Mouse (Mus musculus): Measurements from ENCODE around the gene Ptprcap. TPM values are rescaled to one million over a fixed set of nuclear protein-coding genes. Genes with fewer than 3 reads are reported as not detected.

Gene Ptprcap
- polyA plus RNA-seq, 1 experiment: 20.0 TPM

DNA sequence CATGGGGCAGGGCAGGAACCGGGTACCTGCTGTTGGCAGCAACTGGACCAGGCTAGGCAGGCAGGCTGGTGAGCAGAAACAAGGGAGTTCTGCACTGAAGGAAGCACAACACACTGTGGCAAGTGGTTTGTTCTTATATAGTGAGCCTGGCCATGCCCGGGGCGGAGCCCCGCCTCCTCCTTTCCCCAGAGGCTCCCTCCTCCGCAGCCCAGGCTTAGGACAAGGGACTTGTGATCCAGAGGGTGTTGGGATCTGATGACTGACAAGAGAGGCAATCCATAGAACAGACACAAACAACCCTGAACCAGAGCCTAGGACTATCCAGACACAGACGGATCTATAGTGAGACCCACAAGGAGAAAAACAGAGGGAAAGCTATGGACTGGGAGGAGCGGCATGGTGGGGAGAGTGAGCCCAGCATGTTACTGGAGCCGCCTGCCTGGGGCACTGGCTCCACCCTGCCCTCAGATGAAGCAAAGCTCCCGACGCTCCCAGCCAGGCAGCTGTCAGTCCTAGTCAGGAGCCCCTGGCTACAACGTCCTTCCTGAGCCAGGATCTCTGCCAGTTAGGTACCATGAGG, 22.1 kb downstream of the Ptprcap start, which contains the start of gene Carns1:
Carns1 (minus strand) TSS at position 112 of the 580 bp plus-strand sequence.
- 17% methylated on average over 11 of the region's 11 CpGs for WGBS
- Histone ChIP-seq H3K4me3 (ENCODE audit: insufficient read depth, low read depth, low read length) (no peak within 1 kb of the TSS), H3K36me3 (ENCODE audit: control insufficient read depth, insufficient read depth, low read length) (no peaks in the 10 kb centered on the region), H3K4me1 (ENCODE audit: control insufficient read depth, insufficient read depth, low read length) (no peaks in the 10 kb centered on the region), H3K27me3 (replicated peaks; ENCODE audit: control insufficient read depth, insufficient read depth, low read length) (no peaks in the 10 kb centered on the region), H3K27ac (ENCODE audit: insufficient read depth, low read depth, low read length) (no peak within 1 kb of the TSS)
- DNase-seq: no peak
- TF ChIP-seq POLR2A (IDR thresholded peaks at IDR 0.05; ENCODE audit: low read depth, low read length): no peak
- TF ChIP-seq CTCF (conservative IDR thresholded peaks at IDR 0.05; ENCODE audit: insufficient read depth, insufficient read length, low read depth, low read length): no peak

GRCm38 (mm10) chr19:4180411-4180810, 27.0 kb downstream of the Ptprcap start:
- Histone ChIP-seq H3K36me3 (ENCODE audit: control insufficient read depth, insufficient read depth, low read length) (no peaks in the 10 kb centered on the region), H3K27me3 (replicated peaks; ENCODE audit: control insufficient read depth, insufficient read depth, low read length) (no peaks in the 10 kb centered on the region), H3K4me3 (ENCODE audit: insufficient read depth, low read depth, low read length) (no peak overlapping the region), H3K27ac (ENCODE audit: insufficient read depth, low read depth, low read length) (no peak overlapping the region), H3K4me1 (ENCODE audit: control insufficient read depth, insufficient read depth, low read length) (no peaks in the 10 kb centered on the region)
- 92% methylated on average over 7 of the region's 7 CpGs for WGBS
- no peak for DNase-seq
- no peak for TF ChIP-seq POLR2A (IDR thresholded peaks at IDR 0.05; ENCODE audit: low read depth, low read length)
- TF ChIP-seq CTCF (conservative IDR thresholded peaks at IDR 0.05; ENCODE audit: insufficient read depth, insufficient read length, low read depth, low read length): no peak

GRCm38 (mm10) chr19:4181892-4182291, 28.5 kb downstream of the Ptprcap start:
- Histone ChIP-seq H3K36me3 (ENCODE audit: control insufficient read depth, insufficient read depth, low read length) (no peaks in the 10 kb centered on the region), H3K27ac (ENCODE audit: insufficient read depth, low read depth, low read length) (no peak overlapping the region), H3K4me3 (ENCODE audit: insufficient read depth, low read depth, low read length) (no peak overlapping the region), H3K27me3 (replicated peaks; ENCODE audit: control insufficient read depth, insufficient read depth, low read length) (no peaks in the 10 kb centered on the region), H3K4me1 (ENCODE audit: control insufficient read depth, insufficient read depth, low read length) (no peaks in the 10 kb centered on the region)
- DNase-seq: peak; percentile 41
- WGBS: 49% methylated on average over 3 of the region's 3 CpGs
- TF ChIP-seq CTCF (conservative IDR thresholded peaks at IDR 0.05; ENCODE audit: insufficient read depth, insufficient read length, low read depth, low read length): no peak
- TF ChIP-seq POLR2A (IDR thresholded peaks at IDR 0.05; ENCODE audit: low read depth, low read length): no peak

DNA sequence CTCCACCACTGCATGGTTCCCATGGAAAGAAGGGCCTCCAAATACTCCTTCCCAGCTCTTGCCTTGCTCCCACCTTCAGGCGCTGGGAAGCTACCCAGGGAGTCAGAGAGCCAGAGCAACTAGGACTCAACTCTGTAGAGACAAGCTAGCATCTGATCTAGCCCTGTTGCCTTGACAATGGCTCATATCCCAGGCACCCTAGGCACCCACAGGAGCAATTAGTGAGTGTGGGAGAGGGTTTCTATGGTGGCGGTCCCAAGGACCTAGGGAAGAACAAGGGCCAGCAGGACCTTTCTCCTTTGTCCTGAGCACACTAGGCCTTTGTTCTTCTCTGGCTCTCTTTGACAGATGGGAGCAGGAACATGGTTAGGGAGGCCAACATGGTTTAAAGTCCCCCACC, 30.3 kb downstream of the Ptprcap start:
- Histone ChIP-seq H3K27ac (ENCODE audit: insufficient read depth, low read depth, low read length) (no peak overlapping the region), H3K4me3 (ENCODE audit: insufficient read depth, low read depth, low read length) (no peak overlapping the region), H3K36me3 (ENCODE audit: control insufficient read depth, insufficient read depth, low read length) (no peaks in the 10 kb centered on the region)

DNA sequence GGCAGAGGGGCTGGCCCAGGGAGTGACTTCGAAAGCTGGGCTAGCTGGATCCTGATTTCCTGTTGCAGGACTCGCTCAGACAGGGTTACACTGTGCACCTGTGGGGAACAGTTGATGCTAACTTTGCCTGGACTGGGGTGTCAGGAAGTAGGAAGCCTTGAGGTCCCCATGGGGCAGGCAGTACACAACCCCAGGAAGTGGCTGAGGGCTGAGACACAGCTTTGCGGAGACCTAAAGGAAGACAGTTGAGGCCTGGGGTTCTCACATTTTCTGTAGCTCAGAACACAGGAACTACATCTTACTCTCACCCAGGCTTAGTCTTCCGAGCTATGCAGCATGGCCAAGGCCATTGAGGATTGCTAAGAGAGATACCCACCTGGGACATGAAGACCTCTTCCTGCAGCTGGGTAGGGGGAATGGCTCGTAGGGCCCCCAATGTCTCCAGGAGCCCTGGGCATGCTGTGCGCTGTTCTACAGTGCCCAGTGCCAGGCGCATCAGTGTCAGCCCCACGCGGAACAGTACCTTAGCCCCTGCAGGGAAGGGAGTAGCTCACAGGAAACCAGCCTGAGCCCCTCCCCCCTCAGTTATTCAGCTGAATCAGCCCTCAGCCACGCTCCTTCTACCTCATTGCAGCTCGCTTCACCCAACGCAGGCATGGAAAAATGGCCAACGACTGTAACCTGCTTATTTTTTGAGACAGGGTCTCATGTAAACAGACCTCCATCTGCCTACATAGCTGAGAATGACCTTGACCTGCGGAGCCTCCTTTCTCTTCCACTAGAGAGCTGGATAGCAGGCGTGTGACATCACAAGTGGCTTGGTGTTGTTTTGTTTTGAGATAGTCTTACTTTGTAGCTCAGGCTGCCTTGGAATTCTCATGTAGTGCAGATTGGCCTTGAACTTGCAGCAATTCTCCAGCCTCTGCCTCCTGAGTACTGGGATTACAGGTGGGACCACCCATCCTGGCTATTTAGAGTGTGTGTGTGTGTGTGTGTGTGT, 31.9 kb downstream of the Ptprcap start:
- no peaks in the 10 kb centered on the region for H3K36me3 ChIP-seq (ENCODE audit: control insufficient read depth, insufficient read depth, low read length)
- H3K27me3 ChIP-seq (replicated peaks; ENCODE audit: control insufficient read depth, insufficient read depth, low read length): no peaks in the 10 kb centered on the region
- H3K4me3 ChIP-seq (ENCODE audit: insufficient read depth, low read depth, low read length): no peak overlapping the region
- TF ChIP-seq POLR2A (IDR thresholded peaks at IDR 0.05; ENCODE audit: low read depth, low read length) (no peak), CTCF (conservative IDR thresholded peaks at IDR 0.05; ENCODE audit: insufficient read depth, insufficient read length, low read depth, low read length) (no peak)
- 56% methylated on average over 15 of the region's 15 CpGs for WGBS
- no peak for DNase-seq
- no peak overlapping the region for H3K27ac ChIP-seq (ENCODE audit: insufficient read depth, low read depth, low read length)
- no peaks in the 10 kb centered on the region for H3K4me1 ChIP-seq (ENCODE audit: control insufficient read depth, insufficient read depth, low read length)

More for the DNA sequence above, 30.3 kb downstream of the Ptprcap start:
- no peaks in the 10 kb centered on the region for H3K4me1 ChIP-seq (ENCODE audit: control insufficient read depth, insufficient read depth, low read length)
- no peak for DNase-seq
- WGBS: 88% methylated on average over 2 of the region's 2 CpGs
- H3K27me3 ChIP-seq (replicated peaks; ENCODE audit: control insufficient read depth, insufficient read depth, low read length): no peaks in the 10 kb centered on the region
- no peak for TF ChIP-seq CTCF (conservative IDR thresholded peaks at IDR 0.05; ENCODE audit: insufficient read depth, insufficient read length, low read depth, low read length)
- no peak for TF ChIP-seq POLR2A (IDR thresholded peaks at IDR 0.05; ENCODE audit: low read depth, low read length)

DNA sequence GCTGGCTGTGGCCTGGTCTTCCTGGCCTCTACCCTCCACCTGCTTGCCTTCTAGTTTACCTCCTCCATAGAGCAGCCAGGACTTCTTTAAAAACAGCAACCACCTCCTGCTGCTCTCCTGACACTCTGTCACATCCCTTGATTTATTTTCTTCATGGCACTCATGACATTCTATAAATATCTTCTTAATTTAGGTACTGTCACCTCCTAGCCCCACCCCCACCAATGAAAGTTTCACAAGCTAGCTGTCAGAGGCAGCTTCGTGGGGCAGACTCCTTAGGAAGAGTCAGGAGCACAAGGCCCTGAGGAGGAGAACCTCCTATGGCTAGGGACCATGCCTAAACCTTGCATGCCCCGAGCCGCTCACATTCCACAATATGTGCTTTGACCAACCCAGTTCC, 33.9 kb downstream of the Ptprcap start:
- H3K4me3 ChIP-seq (ENCODE audit: insufficient read depth, low read depth, low read length): no peak overlapping the region
- DNase-seq: no peak
- peaks cover 4% of the 10 kb centered on the region; the same call in 1 of the 2 replicates for H3K4me1 ChIP-seq (ENCODE audit: control insufficient read depth, insufficient read depth, low read length)
- H3K36me3 ChIP-seq (ENCODE audit: control insufficient read depth, insufficient read depth, low read length): no peaks in the 10 kb centered on the region
- TF ChIP-seq POLR2A (IDR thresholded peaks at IDR 0.05; ENCODE audit: low read depth, low read length): no peak
- TF ChIP-seq CTCF (conservative IDR thresholded peaks at IDR 0.05; ENCODE audit: insufficient read depth, insufficient read length, low read depth, low read length): no peak
- WGBS: 78% methylated on average over 3 of the region's 3 CpGs
- H3K27ac ChIP-seq (ENCODE audit: insufficient read depth, low read depth, low read length): no peak overlapping the region
- no peaks in the 10 kb centered on the region for H3K27me3 ChIP-seq (replicated peaks; ENCODE audit: control insufficient read depth, insufficient read depth, low read length)
